Mouse (Mus musculus) embryonic facial prominence, embryonic 11.5 days (tissue): Measurements from ENCODE around the gene Selenom. TPM values are rescaled to one million over a fixed set of nuclear protein-coding genes. Genes with fewer than 3 reads are reported as not detected.

Source experiments
- ATAC-seq: fragments of 200-750 bp; cut with Nextera tagmentation; replicated peaks from 2 replicates; pipeline ENCODE4 v1.8.0; 2017; ENCODE audit warnings: low read depth; ENCODE audit not compliant: insufficient number of reproducible peaks, low FRiP score, low TSS enrichment
- DNase-seq: peaks from one replicate; pipeline ENCODE4 v3.0.0-alpha.2; 2015; ENCODE audit warnings: low spot score
- H3K27ac ChIP-seq: fragments of 300-500 bp; sonication (generic); replicated peaks from 2 replicates; pipeline ENCODE4 v1.5.1; 2014; ENCODE audit warnings: mild to moderate bottlenecking, low read depth, low read length, control low read depth
- H3K27me3 ChIP-seq: fragments of 300-500 bp; sonication (generic); 2 replicates; pipeline ENCODE4 v1.6.1; 2014; ENCODE audit warnings: mild to moderate bottlenecking, low read length, moderate library complexity, mixed read lengths; ENCODE audit not compliant: control insufficient read depth, insufficient read depth
- H3K36me3 ChIP-seq: fragments of 300-500 bp; sonication (generic); replicated peaks from 2 replicates; pipeline ENCODE4 v1.6.1; 2014; ENCODE audit warnings: low read depth, mild to moderate bottlenecking, low read length, moderate library complexity, mixed read lengths; ENCODE audit not compliant: control insufficient read depth, insufficient read depth
- H3K4me1 ChIP-seq: fragments of 300-500 bp; sonication (generic); 2 replicates; pipeline ENCODE4 v1.6.1; 2014; ENCODE audit warnings: low read length, mixed read lengths; ENCODE audit not compliant: control insufficient read depth, insufficient read depth
- H3K4me2 ChIP-seq: fragments of 300-500 bp; sonication (generic); 2 replicates; pipeline ENCODE4 v1.6.1; 2014; ENCODE audit warnings: low read depth, mild to moderate bottlenecking, control low read depth, low read length, moderate library complexity
- H3K4me3 ChIP-seq: fragments of 300-500 bp; sonication (generic); 2 replicates; pipeline ENCODE4 v1.5.1; 2014; ENCODE audit warnings: low read depth, low read length, control low read depth
- H3K9ac ChIP-seq: fragments of 300-500 bp; sonication (generic); replicated peaks from 2 replicates; pipeline ENCODE4 v1.6.1; 2014; ENCODE audit warnings: mild to moderate bottlenecking, control low read depth, low read length
- H3K9me3 ChIP-seq: fragments of 300-500 bp; sonication (generic); replicated peaks from 2 replicates; pipeline ENCODE4 v1.6.1; 2016; ENCODE audit warnings: mild to moderate bottlenecking, low read length, inconsistent platforms, mixed read lengths; ENCODE audit not compliant: control insufficient read depth
- WGBS: fragments of 180-500 bp; shearing (Covaris S2); extraction: QIAGEN DNeasy Blood & Tissue Kit; methylation state at CpG from one replicate; pipeline ENCODE4 v1.1.7; 2014; 5-methylcytosine and 5-hydroxymethylcytosine counted together
- polyA plus RNA-seq: library from polyadenylated mRNA; unstranded; fragments of >200 nt; fragmentation: Nextera tagmentation; extraction: Ambion mirVana; gene quantifications from 2 replicates; pipeline ENCODE4 v1.2.1, GENCODE M21; 2014

Selenom gene
- polyA plus RNA-seq, 1 experiment from 2014 or later, result 60.3 TPM

- peak; percentile 90 for ATAC-seq
Measured at GRCm38 (mm10) chr11:3535406-3535986, 21.0 kb downstream of the Selenom start.

GRCm38 (mm10) chr11:3536082-3536481 is 21.6 kb downstream of the Selenom start:
- 32% methylated on average over 5 of the region's 5 CpGs for WGBS
- no peaks in the 10 kb centered on the region for H3K9me3 ChIP-seq
- no peak for ATAC-seq
- H3K4me1 ChIP-seq, result peaks cover 4% of the 10 kb centered on the region; the same call in 1 of the 2 replicates
- peaks cover under 1% of the 10 kb centered on the region; the same call in 1 of the 2 replicates for H3K36me3 ChIP-seq
- H3K4me2 ChIP-seq, result peak overlapping the region; percentile 92
- H3K4me3 ChIP-seq, result peak overlapping the region; percentile 49
- peak overlapping the region; percentile 76 for H3K9ac ChIP-seq
- no peaks in the 10 kb centered on the region for H3K27me3 ChIP-seq
- DNase-seq, result no peak
- H3K27ac ChIP-seq, result peak overlapping the region; percentile 79

More at GRCm38 (mm10) chr11:3535406-3535986, 21.0 kb downstream of the Selenom start:
- H3K9ac ChIP-seq, result peak overlapping the region; percentile 76
- H3K4me1 ChIP-seq, result peaks cover 4% of the 10 kb centered on the region; the same call in 1 of the 2 replicates
- no peaks in the 10 kb centered on the region for H3K27me3 ChIP-seq
- H3K4me2 ChIP-seq, result peak overlapping the region; percentile 92
- WGBS, result under 1% methylated on average over 35 of the region's 36 CpGs
- peak; percentile 96 for DNase-seq
- H3K36me3 ChIP-seq, result peaks cover 5% of the 10 kb centered on the region; the same call in 1 of the 2 replicates
- no peaks in the 10 kb centered on the region for H3K9me3 ChIP-seq
- peak overlapping the region; percentile 49 for H3K4me3 ChIP-seq
- H3K27ac ChIP-seq, result peak overlapping the region; percentile 79

- Histone ChIP-seq H3K4me2 (no peak overlapping the region), H3K9me3 (no peaks in the 10 kb centered on the region), H3K27me3 (no peaks in the 10 kb centered on the region), H3K4me1 (peaks cover 4% of the 10 kb centered on the region; the same call in 1 of the 2 replicates), H3K4me3 (no peak overlapping the region), H3K9ac (no peak overlapping the region), H3K27ac (no peak overlapping the region), H3K36me3 (no peaks in the 10 kb centered on the region)
- no peak for DNase-seq
- 92% methylated on average over 5 of the region's 5 CpGs for WGBS
- no peak for ATAC-seq
Measured at GRCm38 (mm10) chr11:3536745-3537333, 22.4 kb downstream of the Selenom start.

GRCm38 (mm10) chr11:3537711-3538110 is 23.2 kb downstream of the Selenom start:
- H3K9ac ChIP-seq, result no peak overlapping the region
- ATAC-seq (no peak), DNase-seq (no peak)
- peaks cover 4% of the 10 kb centered on the region; the same call in 1 of the 2 replicates for H3K4me1 ChIP-seq
- WGBS, result 77% methylated on average over 3 of the region's 3 CpGs
- no peak overlapping the region for H3K4me3 ChIP-seq
- H3K9me3 ChIP-seq, result no peaks in the 10 kb centered on the region
- H3K27me3 ChIP-seq, result no peaks in the 10 kb centered on the region
- peak overlapping the region; percentile 64; the same call in 1 of the 2 replicates for H3K4me2 ChIP-seq
- no peak overlapping the region for H3K27ac ChIP-seq
- no peaks in the 10 kb centered on the region for H3K36me3 ChIP-seq

- Histone ChIP-seq H3K27me3 (no peaks in the 10 kb centered on the region), H3K4me2 (peak overlapping the region; percentile 64), H3K4me3 (peak overlapping the region; percentile 55), H3K9ac (peak overlapping the region; percentile 72; the same call in 1 of the 2 replicates), H3K4me1 (peaks cover 4% of the 10 kb centered on the region; the same call in 1 of the 2 replicates), H3K36me3 (no peaks in the 10 kb centered on the region), H3K9me3 (no peaks in the 10 kb centered on the region), H3K27ac (no peak overlapping the region)
- ATAC-seq (no peak), DNase-seq (no peak)
- WGBS, result 73% methylated on average over 4 of the region's 4 CpGs
Measured at GRCm38 (mm10) chr11:3538341-3538740, 23.9 kb downstream of the Selenom start.

- peak; percentile 97 for DNase-seq
- Histone ChIP-seq H3K27me3 (no peaks in the 10 kb centered on the region), H3K4me3 (peak overlapping the region; percentile 55), H3K4me1 (peaks cover 4% of the 10 kb centered on the region; the same call in 1 of the 2 replicates), H3K9me3 (no peaks in the 10 kb centered on the region), H3K9ac (peak overlapping the region; percentile 72), H3K27ac (no peak overlapping the region), H3K36me3 (no peaks in the 10 kb centered on the region), H3K4me2 (peak overlapping the region; percentile 70)
- WGBS, result 4% methylated on average over 33 of the region's 33 CpGs
- peak; percentile 90 for ATAC-seq
Measured at GRCm38 (mm10) chr11:3539111-3539825, 24.8 kb downstream of the Selenom start.

GRCm38 (mm10) chr11:3539826-3540196 is 25.3 kb downstream of the Selenom start:
- Histone ChIP-seq H3K27ac (no peak overlapping the region), H3K9ac (peak overlapping the region; percentile 52; the same call in 1 of the 2 replicates)

More at GRCm38 (mm10) chr11:3539826-3540196, 25.3 kb downstream of the Selenom start:
- Histone ChIP-seq H3K9me3 (no peaks in the 10 kb centered on the region), H3K36me3 (no peaks in the 10 kb centered on the region), H3K4me2 (peak overlapping the region; percentile 70), H3K27me3 (no peaks in the 10 kb centered on the region), H3K4me3 (peak overlapping the region; percentile 55), H3K4me1 (peaks cover 4% of the 10 kb centered on the region; the same call in 1 of the 2 replicates)
- 80% methylated on average over 4 of the region's 4 CpGs for WGBS
- DNase-seq (no peak), ATAC-seq (no peak)
